8 mouse cellular contexts compared by ENCODE assay signal in the genomic region with DNA sequence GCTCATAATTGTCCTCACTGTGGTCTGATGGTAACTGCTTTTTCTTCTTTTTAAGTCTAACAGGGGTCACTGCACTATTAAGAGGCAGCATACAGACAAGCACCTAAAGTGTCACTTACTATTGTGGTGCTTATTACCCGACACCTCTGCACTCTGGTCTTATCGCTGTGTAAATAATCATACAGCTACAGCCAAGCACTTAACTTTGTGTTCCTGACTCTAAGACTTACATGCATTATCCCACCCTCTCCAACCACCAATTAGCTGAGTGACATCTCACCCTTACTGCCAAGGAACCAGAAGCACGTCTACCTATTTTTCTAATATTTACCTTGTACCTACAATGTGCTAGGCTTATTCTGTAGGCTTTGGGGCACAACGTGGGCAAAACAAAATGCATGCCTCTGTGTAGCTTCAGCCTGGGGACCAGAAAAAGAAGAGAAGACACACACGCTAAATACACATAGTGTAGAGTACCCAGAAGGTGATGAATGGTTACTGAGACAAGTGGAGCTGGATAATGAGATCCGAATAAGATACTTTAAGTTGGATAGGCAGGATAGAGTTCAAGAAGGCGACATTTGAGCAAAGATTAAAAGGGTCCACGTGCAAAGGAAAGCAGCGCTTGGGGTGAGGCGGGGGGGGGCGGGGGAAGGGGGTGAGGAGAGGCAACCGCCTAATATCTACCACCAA. TPM values are rescaled to one million over a fixed set of nuclear protein-coding genes. Genes with fewer than 3 reads are reported as not detected.
DNase-seq lines count a peak whose midpoint lies in the region; ATAC-seq and TF ChIP-seq lines count a peak whose summit lies in the region.

No protein-coding gene starts in this region.

- H3K9me3 ChIP-seq in hindbrain, embryonic 13.5 days = no peaks in the 10 kb centered on the region
- H3K9me3 ChIP-seq in midbrain, embryonic 13.5 days = no peaks in the 10 kb centered on the region

- no peaks in the 10 kb centered on the region for H3K36me3 ChIP-seq in kidney, adult 2 months (ENCODE audit: control insufficient read depth, insufficient read depth, low read length)
- H3K36me3 ChIP-seq in hindbrain, embryonic 13.5 days = no peaks in the 10 kb centered on the region
- no peaks in the 10 kb centered on the region for H3K36me3 ChIP-seq in midbrain, embryonic 13.5 days

- 15% methylated on average over 12 of the region's 12 CpGs for WGBS in kidney, adult 2 months
- 9% methylated on average over 11 of the region's 12 CpGs for WGBS in hindbrain, embryonic 13.5 days
- 13% methylated on average over 11 of the region's 12 CpGs for WGBS in midbrain, embryonic 13.5 days

- H3K9ac ChIP-seq in hindbrain, embryonic 13.5 days = peak overlapping the region; percentile 67
- peak overlapping the region; percentile 65 for H3K9ac ChIP-seq in midbrain, embryonic 13.5 days (replicated peaks)

- no peak; the same call in 1 of the 2 replicates for ATAC-seq in hindbrain, embryonic 13.5 days (ENCODE audit: low FRiP score)
- ATAC-seq in midbrain, embryonic 13.5 days = peak; percentile 9; the same call in 1 of the 2 replicates

- peak overlapping the region; percentile 65 for H3K4me3 ChIP-seq in kidney, adult 2 months (ENCODE audit: insufficient read depth, low read depth, low read length)
- peak overlapping the region; percentile 67 for H3K4me3 ChIP-seq in bone marrow macrophage, adult 2 months (ENCODE audit: insufficient read depth, low read length)
- H3K4me3 ChIP-seq in hindbrain, embryonic 13.5 days = peak overlapping the region; percentile 98
- peak overlapping the region; percentile 99 for H3K4me3 ChIP-seq in midbrain, embryonic 13.5 days (replicated peaks)

- peak overlapping the region; percentile 63 for H3K4me2 ChIP-seq in hindbrain, embryonic 13.5 days
- H3K4me2 ChIP-seq in midbrain, embryonic 13.5 days (replicated peaks) = peak overlapping the region; percentile 63

- H3K27ac ChIP-seq in kidney, adult 2 months (ENCODE audit: insufficient read depth, low read depth, low read length) = no peak overlapping the region
- peak overlapping the region; percentile 73 for H3K27ac ChIP-seq in bone marrow macrophage, adult 2 months (ENCODE audit: insufficient read depth, low read depth, low read length)
- peak overlapping the region; percentile 89 for H3K27ac ChIP-seq in hindbrain, embryonic 13.5 days
- peak overlapping the region; percentile 90 for H3K27ac ChIP-seq in midbrain, embryonic 13.5 days

- no peak for TF ChIP-seq POLR2A in kidney, adult 2 months (IDR thresholded peaks at IDR 0.05; ENCODE audit: low read depth, low read length)
- TF ChIP-seq POLR2A in bone marrow macrophage, adult 2 months (IDR thresholded peaks at IDR 0.05; ENCODE audit: borderline replicate concordance, low read depth, low read length) = no peak

- TF ChIP-seq CTCF in kidney, adult 2 months (conservative IDR thresholded peaks at IDR 0.05; ENCODE audit: insufficient read depth, insufficient read length, low read depth, low read length) = no peak
- no peak for TF ChIP-seq CTCF in bone marrow macrophage, adult 2 months (IDR thresholded peaks at IDR 0.05; ENCODE audit: low read depth, low read length)

- no peaks in the 10 kb centered on the region for H3K27me3 ChIP-seq in kidney, adult 2 months (replicated peaks; ENCODE audit: control insufficient read depth, insufficient read depth, low read length)
- H3K27me3 ChIP-seq in hindbrain, embryonic 13.5 days = no peaks in the 10 kb centered on the region
- H3K27me3 ChIP-seq in midbrain, embryonic 13.5 days = no peaks in the 10 kb centered on the region

- H3K4me1 ChIP-seq in kidney, adult 2 months (ENCODE audit: control insufficient read depth, insufficient read depth, low read length) = peaks cover 3% of the 10 kb centered on the region; the same call in 1 of the 2 replicates
- peaks cover 12% of the 10 kb centered on the region for H3K4me1 ChIP-seq in bone marrow macrophage, adult 2 months (ENCODE audit: control insufficient read depth, insufficient read depth, low read length)
- peaks cover 33% of the 10 kb centered on the region for H3K4me1 ChIP-seq in hindbrain, embryonic 13.5 days (replicated peaks)
- peaks cover 33% of the 10 kb centered on the region for H3K4me1 ChIP-seq in midbrain, embryonic 13.5 days (replicated peaks)

- no peak for DNase-seq in kidney, adult 2 months
- no peak for DNase-seq in kidney, postnatal 14 days
- DNase-seq in frontal cortex, postnatal 14 days (ENCODE audit: low spot score in 2 of 2) = no peak
- no peak for DNase-seq in left cerebral cortex, adult 9 months (ENCODE audit: low spot score in 2 of 2)
- no peak for DNase-seq in spleen, postnatal 36 days (ENCODE audit: low spot score in 2 of 2)

RNA-seq across cellular contexts. Expression of gene Rad23b, which starts 0.9 kb away (rescaled TPM):
- polyA plus RNA-seq in kidney, adult 2 months (2012; rRNA removed) = 140 and 202 TPM in 2 replicates
- 68.9 and 83.9 TPM in 2 replicates for polyA plus RNA-seq in bone marrow macrophage, adult 2 months (2012; ENCODE audit: insufficient read depth, insufficient read length, missing spikeins)
- 86.2 and 92.6 TPM in 2 replicates for polyA plus RNA-seq in hindbrain, embryonic 13.5 days (2015; fragmentation: Nextera tagmentation; extraction: Ambion mirVana)
- 82.9 and 93.9 TPM in 2 replicates for polyA plus RNA-seq in midbrain, embryonic 13.5 days (2015; fragmentation: Nextera tagmentation; extraction: Ambion mirVana)
